Mouse (Mus musculus) limb, embryonic 13.5 days (tissue): ENCODE results near the gene Dnah6. TPM values are rescaled to one million over a fixed set of nuclear protein-coding genes. Genes with fewer than 3 reads are reported as not detected.

Experiments used
- ATAC-seq: fragments of 200-750 bp; cut with Nextera tagmentation; 2 replicates; pipeline ENCODE4 v1.8.0; 2017; ENCODE audit warnings: low read depth, moderate number of reproducible peaks, moderate TSS enrichment; ENCODE audit not compliant: low FRiP score
- H3K27ac ChIP-seq: fragments of 300-500 bp; sonication (generic); 2 replicates; pipeline ENCODE4 v1.5.1; 2015; ENCODE audit warnings: inconsistent platforms, mild to moderate bottlenecking, moderate library complexity
- H3K27me3 ChIP-seq: fragments of 300-500 bp; sonication (generic); 2 replicates; pipeline ENCODE4 v1.6.1; 2015; ENCODE audit warnings: mild to moderate bottlenecking, inconsistent platforms
- H3K36me3 ChIP-seq: fragments of 300-500 bp; sonication (generic); 2 replicates; pipeline ENCODE4 v1.6.1; 2015; ENCODE audit warnings: inconsistent platforms, mild to moderate bottlenecking, moderate library complexity
- H3K4me1 ChIP-seq: fragments of 300-500 bp; sonication (generic); 2 replicates; pipeline ENCODE4 v1.6.1; 2015; ENCODE audit warnings: inconsistent platforms
- H3K4me2 ChIP-seq: fragments of 300-500 bp; sonication (generic); replicated peaks from 2 replicates; pipeline ENCODE4 v1.6.1; 2015; ENCODE audit warnings: inconsistent platforms, mild to moderate bottlenecking, moderate library complexity
- H3K4me3 ChIP-seq: fragments of 300-500 bp; sonication (generic); 2 replicates; pipeline ENCODE4 v1.5.1; 2015; ENCODE audit warnings: moderate library complexity, mild to moderate bottlenecking, inconsistent platforms
- H3K9ac ChIP-seq: fragments of 300-500 bp; sonication (generic); 2 replicates; pipeline ENCODE4 v1.6.1; 2015; ENCODE audit warnings: mild to moderate bottlenecking, inconsistent platforms
- H3K9me3 ChIP-seq: fragments of 300-500 bp; sonication (generic); 2 replicates; pipeline ENCODE4 v1.6.1; 2016; ENCODE audit warnings: inconsistent platforms
- WGBS: fragments of 180-500 bp; shearing (Covaris S2); methylation state at CpG from one replicate; pipeline ENCODE4 v1.1.7; 2015; 5-methylcytosine and 5-hydroxymethylcytosine counted together
- polyA plus RNA-seq: library from polyadenylated mRNA; unstranded; fragments of >200 nt; fragmentation: Nextera tagmentation; extraction: Ambion mirVana; gene quantifications from 2 replicates; pipeline ENCODE4 v1.2.1, GENCODE M21; 2015

The Dnah6 gene
- polyA plus RNA-seq, 1 experiment from 2014 or later: 0.03 TPM

DNA sequence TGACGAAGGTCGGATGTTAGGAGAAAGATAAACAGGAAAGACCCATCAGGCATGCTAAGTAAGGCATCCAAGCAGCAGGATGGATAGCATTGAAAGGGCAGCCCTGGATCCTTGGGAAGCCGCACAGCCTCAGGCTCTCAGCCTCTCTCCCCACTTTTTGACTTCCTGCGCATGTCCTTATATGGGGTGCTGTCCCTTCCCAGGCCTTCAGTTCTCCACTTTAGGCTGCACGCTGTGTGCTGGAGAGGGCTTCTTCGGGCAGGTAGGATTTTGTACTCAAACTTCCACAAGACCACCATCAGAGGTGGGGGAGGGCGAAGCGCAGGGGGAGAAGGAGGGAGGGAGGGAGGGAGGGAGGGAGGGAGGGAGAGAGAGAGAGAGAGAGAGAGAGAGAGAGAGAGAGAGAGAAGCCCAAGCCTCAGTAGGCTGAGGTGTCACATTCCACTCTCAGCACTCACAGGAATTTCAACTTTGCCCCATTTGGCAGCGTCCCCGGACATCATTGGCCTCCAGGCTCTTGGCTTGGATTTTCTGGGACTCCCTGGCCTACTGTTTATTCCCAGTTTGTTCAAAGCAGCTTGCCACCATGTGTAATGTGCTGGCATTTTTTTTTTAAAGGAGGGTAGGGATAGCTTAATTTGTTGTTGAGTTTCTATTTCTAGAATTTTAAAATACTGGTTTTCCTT lies 1.5 kb upstream of the Dnah6 start:
- Histone ChIP-seq H3K9me3 (no peaks in the 10 kb centered on the region), H3K9ac (no peak overlapping the region), H3K27me3 (no peaks in the 10 kb centered on the region), H3K4me3 (no peak overlapping the region), H3K4me1 (peaks cover 12% of the 10 kb centered on the region), H3K27ac (peak overlapping the region; percentile 33; the same call in 1 of the 2 replicates), H3K4me2 (peak overlapping the region; percentile 54), H3K36me3 (no peaks in the 10 kb centered on the region)
- peak; percentile 72 for ATAC-seq
- WGBS: 4% methylated on average over 9 of the region's 10 CpGs

- Histone ChIP-seq H3K4me3 (peak overlapping the region; percentile 37), H3K4me1 (peaks cover 12% of the 10 kb centered on the region), H3K36me3 (no peaks in the 10 kb centered on the region), H3K27ac (no peak overlapping the region), H3K4me2 (peak overlapping the region; percentile 68), H3K9ac (no peak overlapping the region), H3K9me3 (no peaks in the 10 kb centered on the region), H3K27me3 (no peaks in the 10 kb centered on the region)
- WGBS: 27% methylated on average over 23 of the region's 23 CpGs
- peak; percentile 30; the same call in 1 of the 2 replicates for ATAC-seq
These were observed 696 bp upstream of the Dnah6 start for GRCm38 (mm10) chr6:73221958-73222735.

DNA sequence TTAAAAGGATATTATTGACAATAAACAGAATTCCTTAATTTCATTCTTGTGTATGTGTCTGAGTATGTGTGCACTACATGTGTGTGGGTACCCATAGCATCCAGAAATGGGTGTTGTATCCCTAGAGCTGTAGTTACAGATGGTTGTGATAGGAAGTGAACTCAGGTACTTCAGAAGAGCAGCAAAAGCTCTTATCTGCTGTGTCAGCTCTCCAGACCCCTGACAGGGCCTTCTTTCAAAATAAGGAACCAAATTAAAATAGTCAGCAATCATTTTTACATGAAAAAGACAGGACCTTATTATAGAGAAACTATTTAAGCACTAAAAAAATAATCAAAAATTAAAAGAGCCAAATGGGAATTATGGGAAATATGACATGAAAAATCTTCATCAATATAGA lies 9.8 kb downstream of the Dnah6 start:
- no peak overlapping the region for H3K27ac ChIP-seq
- no peak for ATAC-seq

DNA sequence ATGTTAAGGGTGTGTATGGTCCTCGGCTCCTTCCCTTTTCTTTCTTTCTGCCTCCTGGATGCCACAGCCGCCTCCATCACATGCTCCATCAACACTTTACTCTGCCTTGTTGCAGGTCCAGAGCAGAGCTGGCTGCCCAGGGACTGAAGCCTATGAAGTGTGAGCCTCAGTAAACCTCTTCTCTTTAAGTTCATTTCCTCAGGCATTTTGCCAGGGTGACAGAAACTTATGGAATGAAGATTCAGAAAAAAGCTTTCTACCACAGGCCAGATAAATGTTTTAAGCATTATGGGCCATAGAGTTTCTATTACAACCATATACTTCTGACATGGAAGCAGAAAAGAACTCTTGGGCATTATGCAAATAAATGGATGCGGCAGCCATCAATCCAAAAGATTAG lies 10.4 kb downstream of the Dnah6 start:
- Histone ChIP-seq H3K27me3 (no peaks in the 10 kb centered on the region), H3K9ac (no peak overlapping the region), H3K4me2 (no peak overlapping the region), H3K9me3 (no peaks in the 10 kb centered on the region), H3K4me3 (no peak overlapping the region), H3K36me3 (no peaks in the 10 kb centered on the region), H3K4me1 (no peaks in the 10 kb centered on the region), H3K27ac (no peak overlapping the region)
- no peak for ATAC-seq
- 75% methylated on average over 3 of the region's 3 CpGs for WGBS

More for the DNA sequence above, 9.8 kb downstream of the Dnah6 start:
- no peaks in the 10 kb centered on the region for H3K27me3 ChIP-seq
- no peak overlapping the region for H3K9ac ChIP-seq
- no peak overlapping the region for H3K4me3 ChIP-seq
- H3K4me1 ChIP-seq: no peaks in the 10 kb centered on the region
- no peak overlapping the region for H3K4me2 ChIP-seq
- no peaks in the 10 kb centered on the region for H3K9me3 ChIP-seq
- no peaks in the 10 kb centered on the region for H3K36me3 ChIP-seq

DNA sequence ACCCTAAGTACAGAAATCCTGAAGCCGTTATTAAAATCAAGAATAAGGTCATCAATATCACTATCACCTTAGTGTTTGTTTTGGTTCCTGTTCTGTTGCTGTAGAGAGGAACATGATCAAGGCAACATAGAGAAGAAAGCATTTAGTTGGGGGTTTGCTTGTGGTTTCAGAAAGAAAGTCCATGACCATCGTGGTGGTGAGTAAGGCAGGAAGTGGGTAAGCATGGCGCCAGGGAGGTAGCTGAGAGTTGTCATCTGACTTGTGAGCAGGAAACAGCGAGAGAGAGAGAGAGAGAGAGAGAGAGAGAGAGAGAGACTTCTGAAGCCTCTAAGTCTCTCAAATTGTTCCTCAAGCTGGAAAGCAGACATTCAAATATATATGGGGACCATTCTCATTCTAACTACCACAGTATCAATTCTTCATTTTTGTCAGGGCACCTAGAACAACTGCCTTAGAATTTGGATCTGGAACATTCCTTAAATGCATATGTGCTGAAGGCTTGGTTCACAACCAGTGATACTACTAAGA lies 10.9 kb downstream of the Dnah6 start:
- no peaks in the 10 kb centered on the region for H3K9me3 ChIP-seq
- H3K4me1 ChIP-seq: no peaks in the 10 kb centered on the region
- no peaks in the 10 kb centered on the region for H3K36me3 ChIP-seq
- H3K4me3 ChIP-seq: no peak overlapping the region
- H3K4me2 ChIP-seq: no peak overlapping the region
- H3K27ac ChIP-seq: no peak overlapping the region
- 85% methylated on average over 4 of the region's 4 CpGs for WGBS
- ATAC-seq: no peak
- H3K27me3 ChIP-seq: no peaks in the 10 kb centered on the region
- H3K9ac ChIP-seq: no peak overlapping the region

DNA sequence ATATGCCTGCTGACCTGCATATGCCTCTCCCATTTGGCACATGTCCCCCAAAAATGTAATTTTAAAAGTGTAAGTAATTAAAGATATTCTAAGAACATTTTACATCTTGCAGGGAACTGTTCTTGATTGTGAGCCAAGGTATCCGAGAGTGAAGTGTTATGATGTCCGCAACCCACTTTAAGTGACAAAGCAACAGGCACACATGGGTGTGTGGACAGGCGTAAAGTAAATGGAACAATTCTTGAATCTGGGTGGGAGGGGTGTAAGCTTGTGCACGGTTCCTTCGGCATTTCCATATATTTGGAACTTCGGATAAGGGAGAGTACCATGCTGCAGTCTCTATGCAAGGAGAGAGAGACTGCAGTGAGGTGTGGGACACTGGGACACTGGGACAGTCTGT lies 11.9 kb downstream of the Dnah6 start:
- H3K9ac ChIP-seq: no peak overlapping the region
- ATAC-seq: no peak
- WGBS: 83% methylated on average over 6 of the region's 6 CpGs
- H3K4me1 ChIP-seq: no peaks in the 10 kb centered on the region
- H3K9me3 ChIP-seq: no peaks in the 10 kb centered on the region
- H3K36me3 ChIP-seq: no peaks in the 10 kb centered on the region
- H3K4me2 ChIP-seq: no peak overlapping the region
- no peak overlapping the region for H3K27ac ChIP-seq
- no peak overlapping the region for H3K4me3 ChIP-seq
- no peaks in the 10 kb centered on the region for H3K27me3 ChIP-seq

- Histone ChIP-seq H3K4me2 (no peak overlapping the region), H3K27me3 (no peaks in the 10 kb centered on the region), H3K4me3 (no peak overlapping the region), H3K36me3 (no peaks in the 10 kb centered on the region), H3K9me3 (no peaks in the 10 kb centered on the region), H3K9ac (no peak overlapping the region), H3K4me1 (peaks cover 4% of the 10 kb centered on the region; the same call in 1 of the 2 replicates), H3K27ac (no peak overlapping the region)
- no peak for ATAC-seq
- 79% methylated on average over 4 of the region's 4 CpGs for WGBS
These were observed 16.5 kb downstream of the Dnah6 start for GRCm38 (mm10) chr6:73204937-73205336.

DNA sequence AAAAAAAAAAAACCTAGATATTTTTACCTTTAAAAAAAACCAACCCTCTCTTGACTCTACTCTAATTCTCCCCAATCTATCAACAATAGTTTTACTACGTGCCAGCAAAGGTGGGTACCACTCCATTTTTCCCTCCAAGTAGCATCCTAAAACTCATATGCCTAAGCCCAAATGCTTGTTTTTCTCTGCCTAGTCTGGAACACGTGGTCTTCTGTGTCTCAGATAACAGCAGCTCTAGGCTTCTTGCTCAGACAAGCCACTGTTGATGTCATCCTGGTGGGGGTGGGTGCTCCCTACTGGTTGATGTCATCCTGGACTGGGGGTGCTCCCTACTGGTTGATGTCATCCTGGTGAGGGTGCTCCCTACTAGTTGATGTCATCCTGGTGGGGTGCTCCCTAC lies 17.7 kb downstream of the Dnah6 start:
- no peak overlapping the region for H3K4me2 ChIP-seq
- no peak overlapping the region for H3K9ac ChIP-seq
- no peak overlapping the region for H3K27ac ChIP-seq
- H3K36me3 ChIP-seq: no peaks in the 10 kb centered on the region
- no peaks in the 10 kb centered on the region for H3K27me3 ChIP-seq
- no peaks in the 10 kb centered on the region for H3K9me3 ChIP-seq
- no peak for ATAC-seq
- no peak overlapping the region for H3K4me3 ChIP-seq
- 70% methylated on average over 2 of the region's 2 CpGs for WGBS
- H3K4me1 ChIP-seq: peaks cover 4% of the 10 kb centered on the region; the same call in 1 of the 2 replicates

- H3K9ac ChIP-seq: no peak overlapping the region
- H3K27me3 ChIP-seq: no peaks in the 10 kb centered on the region
- ATAC-seq: no peak
- no peak overlapping the region for H3K27ac ChIP-seq
- H3K4me2 ChIP-seq: no peak overlapping the region
- no peaks in the 10 kb centered on the region for H3K36me3 ChIP-seq
- no peak overlapping the region for H3K4me3 ChIP-seq
- peaks cover 1% of the 10 kb centered on the region; the same call in 1 of the 2 replicates for H3K4me1 ChIP-seq
- no peaks in the 10 kb centered on the region for H3K9me3 ChIP-seq
- WGBS: 89% methylated on average over 13 of the region's 13 CpGs
These were observed 26.2 kb downstream of the Dnah6 start for GRCm38 (mm10) chr6:73195291-73195690.

DNA sequence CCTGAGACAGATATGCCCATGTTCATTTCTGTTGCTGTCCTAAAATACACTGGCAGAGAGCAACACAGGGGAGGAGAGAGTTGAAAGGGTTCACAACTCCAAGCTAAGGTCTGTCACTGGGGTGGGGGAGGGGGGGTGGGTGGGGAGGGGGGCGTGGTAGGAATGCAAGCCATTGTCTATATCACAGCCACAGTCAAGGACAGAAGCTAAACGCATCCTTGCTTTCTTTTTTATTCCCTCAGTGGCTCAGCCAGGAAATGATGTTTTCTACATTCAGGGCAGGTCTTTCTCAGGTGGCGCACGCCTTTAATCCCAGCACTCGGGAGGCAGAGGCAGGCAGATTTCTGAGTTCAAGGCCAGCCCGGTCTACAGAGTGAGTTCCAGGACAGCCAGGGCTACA lies 30.7 kb downstream of the Dnah6 start:
- no peak overlapping the region for H3K4me3 ChIP-seq
- WGBS: 80% methylated on average over 6 of the region's 6 CpGs
- H3K4me2 ChIP-seq: no peak overlapping the region
- H3K9ac ChIP-seq: no peak overlapping the region
- no peak for ATAC-seq
- H3K36me3 ChIP-seq: no peaks in the 10 kb centered on the region
- H3K27ac ChIP-seq: no peak overlapping the region
- H3K9me3 ChIP-seq: no peaks in the 10 kb centered on the region
- no peaks in the 10 kb centered on the region for H3K27me3 ChIP-seq
- H3K4me1 ChIP-seq: no peaks in the 10 kb centered on the region

- ATAC-seq: no peak
- WGBS: 80% methylated on average over 5 of the region's 5 CpGs
These were observed 37.2 kb downstream of the Dnah6 start for GRCm38 (mm10) chr6:73184276-73184675.

DNA sequence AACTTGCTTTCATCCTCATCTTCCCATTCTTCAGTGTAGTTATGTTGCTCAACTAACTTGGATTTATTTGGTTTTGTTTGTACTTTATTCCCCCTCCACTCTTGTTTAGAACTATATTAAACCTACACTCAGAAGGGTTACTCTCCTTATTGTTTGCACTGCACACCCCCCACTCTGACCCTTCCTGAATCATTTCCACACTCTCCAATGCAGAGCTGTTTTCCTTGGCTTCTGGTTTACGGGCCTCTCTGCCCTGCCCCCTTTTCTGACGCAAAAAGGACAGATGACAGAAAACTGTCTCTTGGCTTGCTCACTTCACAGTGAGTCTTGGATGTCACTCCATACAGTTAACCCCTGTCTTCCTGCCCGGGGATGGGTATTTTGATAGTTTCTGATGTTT lies 38.5 kb downstream of the Dnah6 start:
- 45% methylated on average over 3 of the region's 3 CpGs for WGBS
- Histone ChIP-seq H3K4me3 (no peak overlapping the region), H3K9me3 (no peaks in the 10 kb centered on the region), H3K4me2 (no peak overlapping the region), H3K9ac (no peak overlapping the region), H3K27me3 (no peaks in the 10 kb centered on the region), H3K4me1 (0 out of 2 replicates have a peak, but pooled peaks cover 6% of the 10 kb centered on the region), H3K27ac (no peak overlapping the region), H3K36me3 (no peaks in the 10 kb centered on the region)
- no peak for ATAC-seq

More at GRCm38 (mm10) chr6:73184276-73184675, 37.2 kb downstream of the Dnah6 start:
- H3K27ac ChIP-seq: no peak overlapping the region
- no peak overlapping the region for H3K4me3 ChIP-seq
- no peaks in the 10 kb centered on the region for H3K36me3 ChIP-seq
- H3K9me3 ChIP-seq: no peaks in the 10 kb centered on the region
- H3K9ac ChIP-seq: no peak overlapping the region
- H3K4me2 ChIP-seq: no peak overlapping the region
- 0 out of 2 replicates have a peak, but pooled peaks cover 6% of the 10 kb centered on the region for H3K4me1 ChIP-seq
- H3K27me3 ChIP-seq: no peaks in the 10 kb centered on the region
